Mouse (Mus musculus) heart, postnatal 14 days (tissue): ENCODE results near the gene Cstad. TPM values are rescaled to one million over a fixed set of nuclear protein-coding genes. Genes with fewer than 3 reads are reported as not detected.

Experiments
- DNase-seq, 2 experiments: peaks; one replicate each; pipeline ENCODE4 v3.0.0; 2021 to 2022
- intact Hi-C: fragments of 180-260 bp; cut with DNase I; formaldehyde crosslinking; loops from one replicate; pipeline ENCODE4 v1.15.1; 2025
- total RNA-seq, 2 experiments: library from RNA; stranded (reverse); gene quantifications; 2 replicates each; pipeline ENCODE4 v1.2.3; 2021

Cstad gene
- total RNA-seq, 2 experiments from 2014 or later: 1.8 to 3.9 TPM

- intact Hi-C loops: loop anchor here (2.0 kb wide), 1 partner anchor 152 kb away; no protein-coding TSS in a partner anchor
Measured at GRCm38 (mm10) chr2:30592951-30593350, 1.9 kb upstream of the Cstad start.

GRCm38 (mm10) chr2:30593636-30594310, 1.1 kb upstream of the Cstad start:
- DNase-seq: no peak
- intact Hi-C loops: loop anchor here (2.0 kb wide), 2 partner anchors 39 to 153 kb away; no protein-coding TSS in a partner anchor

More at GRCm38 (mm10) chr2:30592951-30593350, 1.9 kb upstream of the Cstad start:
- no peak for DNase-seq

DNA sequence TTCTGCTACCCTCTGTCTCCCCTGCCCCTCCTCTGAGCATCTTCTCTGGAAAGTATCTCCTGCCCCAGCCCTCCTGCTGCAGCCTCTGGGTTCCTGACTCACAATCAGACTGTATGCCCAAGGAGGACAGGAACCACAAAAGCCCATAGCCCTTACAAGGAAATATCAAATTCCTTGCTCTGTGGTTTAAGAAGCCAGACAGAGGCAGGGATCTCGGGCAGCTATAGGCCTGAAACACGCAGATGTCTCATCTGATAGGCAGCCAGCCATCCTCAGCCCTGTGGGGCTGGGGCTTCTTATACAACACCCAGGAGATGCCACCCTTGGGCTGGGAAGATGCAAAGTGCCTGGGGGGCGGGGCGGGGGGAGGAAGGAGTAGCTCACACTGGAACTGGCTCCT, 956 bp downstream of the Cstad start:
- DNase-seq: no peak
- intact Hi-C loops: loop anchor here (2.0 kb wide), 1 partner anchor 41 kb away; no protein-coding TSS in a partner anchor

GRCm38 (mm10) chr2:30599621-30600020, 4.8 kb downstream of the Cstad start:
- no peak for DNase-seq
- intact Hi-C loops: loop anchor here (2.0 kb wide), 1 partner anchor 127 kb away; no protein-coding TSS in a partner anchor

GRCm38 (mm10) chr2:30600291-30600690, 5.5 kb downstream of the Cstad start:
- intact Hi-C loops: no loop called here
- DNase-seq: peak; percentile 64 to 68

DNA sequence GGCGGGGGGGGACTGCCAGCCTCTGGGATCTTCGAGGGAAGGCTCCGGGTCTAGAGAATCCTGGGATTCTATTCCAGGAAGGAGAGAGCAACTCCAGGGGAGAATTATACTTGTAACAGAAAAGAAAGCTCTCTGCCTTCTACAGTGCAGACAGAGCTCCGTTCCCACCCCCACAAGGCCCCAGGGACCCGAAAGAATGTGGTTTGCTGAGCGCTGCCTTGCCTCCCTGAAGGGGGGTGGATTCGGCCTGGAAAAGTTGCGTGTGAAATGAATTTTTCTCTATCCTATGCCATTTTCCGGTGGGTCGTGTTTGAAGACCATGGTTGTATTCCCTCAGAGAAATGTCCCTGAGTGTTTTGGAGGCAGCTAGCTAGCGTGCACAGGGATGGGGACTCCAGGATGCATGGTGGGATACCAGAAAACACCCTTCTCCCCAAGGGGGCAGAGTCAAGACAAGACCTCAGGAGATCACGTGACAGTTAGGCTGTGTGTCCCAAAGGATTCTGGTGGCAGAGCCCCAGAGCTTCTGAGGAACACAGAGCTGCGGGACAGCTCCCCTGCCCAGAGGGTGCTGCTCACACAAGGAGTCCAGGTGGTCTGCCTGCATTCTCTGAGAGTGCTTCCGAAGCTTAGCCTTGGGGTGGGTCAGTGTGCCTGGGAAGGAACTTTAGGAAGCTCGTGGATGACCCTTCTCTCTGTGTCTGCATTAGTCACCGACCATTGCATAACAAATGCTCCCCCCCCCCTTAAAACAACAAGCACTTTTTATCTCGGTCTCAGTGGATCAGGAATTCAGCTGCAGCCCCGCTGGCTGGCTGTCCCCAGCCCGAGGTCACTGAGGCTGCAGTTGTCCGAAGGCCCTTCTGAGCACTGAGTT, 6.4 kb downstream of the Cstad start:
- intact Hi-C loops: no loop called here
- peak; percentile 77 to 81 for DNase-seq

- intact Hi-C loops: no loop called here
- no peak for DNase-seq
Measured at GRCm38 (mm10) chr2:30602451-30602850, 7.6 kb downstream of the Cstad start.

GRCm38 (mm10) chr2:30603731-30604130, 8.9 kb downstream of the Cstad start:
- intact Hi-C loops: no loop called here
- DNase-seq: no peak

- DNase-seq: peak; percentile 60 to 80
- intact Hi-C loops: loop anchor here (5.0 kb wide), 2 partner anchors 42 to 168 kb away; no protein-coding TSS in a partner anchor
Measured at GRCm38 (mm10) chr2:30604880-30605761, 10.3 kb downstream of the Cstad start.

- DNase-seq: peak in 1 of 2 experiments; percentile 35
- intact Hi-C loops: loop anchor here (5.0 kb wide), 2 partner anchors 42 to 168 kb away; no protein-coding TSS in a partner anchor
Measured at GRCm38 (mm10) chr2:30605762-30606051, 10.9 kb downstream of the Cstad start.

DNA sequence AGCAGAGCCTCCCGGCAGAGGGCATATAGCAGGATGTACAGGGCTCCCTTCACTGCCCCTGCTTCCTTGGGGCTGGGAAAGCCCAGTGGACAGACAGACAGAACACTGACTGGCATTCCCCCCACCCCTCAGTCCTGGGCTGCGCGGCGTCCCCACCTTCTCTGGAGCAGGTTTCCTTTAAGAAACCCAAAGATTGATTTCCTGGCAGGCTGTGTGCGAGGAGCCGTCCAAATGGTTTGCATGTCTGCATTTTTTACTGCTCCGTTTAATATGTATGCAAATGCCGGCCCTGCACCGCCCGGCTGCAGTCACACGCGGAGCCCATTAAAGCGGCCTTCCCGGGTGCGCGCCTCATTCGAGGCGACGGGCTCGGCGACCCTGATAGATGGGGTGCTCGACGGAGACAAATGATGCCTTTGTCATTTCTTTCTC, 11.8 kb downstream of the Cstad start:
- no peak for DNase-seq
- intact Hi-C loops: loop anchor here (5.0 kb wide), 2 partner anchors 41 to 169 kb away; no protein-coding TSS in a partner anchor

DNA sequence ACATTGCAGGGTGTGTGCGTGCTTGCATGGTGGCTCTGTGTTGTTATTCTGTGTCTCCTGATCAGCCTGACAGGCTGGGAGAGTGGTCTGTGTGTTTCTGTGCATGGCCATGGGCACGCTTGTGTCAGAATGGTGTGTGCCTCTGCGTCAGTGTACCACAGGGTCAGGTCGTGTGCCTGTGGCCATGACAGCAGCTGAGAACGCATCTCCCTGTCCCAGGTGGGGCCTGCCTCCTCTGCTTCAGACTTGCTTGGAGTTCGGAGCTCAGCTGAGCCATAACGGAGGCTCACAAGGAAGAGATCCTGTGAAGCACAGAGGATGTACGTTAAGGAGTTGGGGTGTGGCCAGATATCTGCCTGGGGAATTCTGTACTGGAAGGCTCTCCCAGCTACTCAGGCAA, 13.1 kb downstream of the Cstad start:
- intact Hi-C loops: loop anchor here (5.0 kb wide), 2 partner anchors 39 to 171 kb away; no protein-coding TSS in a partner anchor
- no peak for DNase-seq

GRCm38 (mm10) chr2:30608690-30609201, 13.9 kb downstream of the Cstad start:
- intact Hi-C loops: loop anchor here (5.0 kb wide), 2 partner anchors 39 to 171 kb away; no protein-coding TSS in a partner anchor
- no peak for DNase-seq

DNA sequence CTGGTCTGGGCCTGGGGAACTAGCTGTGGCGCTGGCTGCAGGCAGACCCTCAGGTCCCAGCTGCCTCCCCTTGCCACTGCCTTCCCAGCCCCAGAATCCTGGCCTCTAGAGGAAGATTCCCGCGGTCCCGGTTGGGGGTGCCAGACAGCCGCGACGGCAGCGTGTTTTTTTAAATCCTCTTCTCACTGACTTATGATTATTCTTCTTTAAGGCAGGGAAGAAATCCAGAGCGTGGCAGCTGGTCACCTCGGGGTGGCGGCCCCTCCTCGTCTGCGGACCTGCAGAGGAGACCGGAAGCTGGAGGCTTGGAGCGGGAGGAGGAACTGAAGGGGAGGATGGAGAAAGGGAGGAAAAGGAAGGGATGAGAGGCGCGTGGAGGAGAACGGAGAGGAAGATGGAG, 18.7 kb downstream of the Cstad start:
- peak; percentile 63 to 76 for DNase-seq
- intact Hi-C loops: loop anchor here (2.0 kb wide), 1 partner anchor 181 kb away; no protein-coding TSS in a partner anchor

DNA sequence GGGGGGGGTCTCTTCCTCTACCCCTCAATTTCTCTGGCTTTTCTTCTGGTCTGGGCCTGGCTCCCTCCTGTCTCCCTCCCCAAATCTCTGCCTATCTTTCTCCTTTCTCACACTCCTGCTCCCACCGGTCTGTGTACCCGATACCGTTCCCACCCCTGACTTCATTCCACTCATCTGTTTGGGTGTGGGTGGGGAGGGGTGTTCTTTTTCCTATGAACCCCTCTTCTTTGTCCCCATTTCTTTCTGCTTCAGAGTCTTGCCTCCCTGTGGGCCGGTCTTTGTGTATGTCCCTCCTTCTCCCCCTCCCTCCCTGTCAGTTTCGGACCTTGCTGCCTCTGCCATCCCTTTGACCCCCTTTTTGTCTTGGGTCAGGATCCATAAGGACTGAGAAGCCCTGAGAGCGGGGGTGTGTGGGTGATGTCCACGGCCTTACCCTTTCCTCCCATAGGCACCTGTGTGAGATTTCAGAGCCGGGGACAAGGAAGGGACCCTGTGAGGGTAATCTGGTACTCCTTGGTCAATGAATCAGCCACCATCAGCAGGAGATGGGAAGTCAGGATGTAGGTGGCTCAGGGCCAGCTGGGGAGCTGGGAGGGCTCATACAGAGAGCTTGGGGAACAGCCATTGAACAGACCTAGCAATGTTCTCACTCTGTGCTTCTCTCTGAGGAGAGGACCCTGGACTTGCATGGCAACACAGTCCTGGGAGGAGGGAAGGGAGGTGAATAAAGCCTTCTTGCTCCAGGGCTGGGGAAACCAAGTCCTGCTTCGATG, 19.5 kb downstream of the Cstad start:
- intact Hi-C loops: no loop called here
- DNase-seq: no peak

- no peak for DNase-seq
- intact Hi-C loops: loop anchor here (5.0 kb wide), 1 partner anchor 36 kb away; no protein-coding TSS in a partner anchor
Measured at GRCm38 (mm10) chr2:30615869-30616268, 21.0 kb downstream of the Cstad start.

DNA sequence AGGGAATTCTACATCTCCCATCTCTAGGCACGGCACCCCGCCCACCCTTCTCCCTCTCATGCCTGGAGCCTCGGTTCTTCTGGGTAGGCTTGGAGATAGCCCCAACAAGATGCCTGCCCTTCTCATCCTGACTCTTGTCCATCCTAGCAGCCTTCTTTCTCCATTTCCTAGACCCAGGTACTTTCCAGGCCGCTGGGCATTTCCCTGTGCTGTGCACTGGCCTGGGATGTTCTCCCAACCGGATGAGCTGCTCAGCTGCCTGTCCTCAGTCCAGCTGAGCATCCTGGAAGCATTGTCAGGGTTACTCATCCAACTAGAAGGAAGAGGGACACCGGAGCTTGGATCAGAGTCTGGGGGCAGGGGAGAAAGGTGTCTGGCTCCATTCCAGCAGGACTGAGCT, 21.6 kb downstream of the Cstad start:
- intact Hi-C loops: loop anchor here (5.0 kb wide), 1 partner anchor 36 kb away; no protein-coding TSS in a partner anchor
- DNase-seq: no peak

DNA sequence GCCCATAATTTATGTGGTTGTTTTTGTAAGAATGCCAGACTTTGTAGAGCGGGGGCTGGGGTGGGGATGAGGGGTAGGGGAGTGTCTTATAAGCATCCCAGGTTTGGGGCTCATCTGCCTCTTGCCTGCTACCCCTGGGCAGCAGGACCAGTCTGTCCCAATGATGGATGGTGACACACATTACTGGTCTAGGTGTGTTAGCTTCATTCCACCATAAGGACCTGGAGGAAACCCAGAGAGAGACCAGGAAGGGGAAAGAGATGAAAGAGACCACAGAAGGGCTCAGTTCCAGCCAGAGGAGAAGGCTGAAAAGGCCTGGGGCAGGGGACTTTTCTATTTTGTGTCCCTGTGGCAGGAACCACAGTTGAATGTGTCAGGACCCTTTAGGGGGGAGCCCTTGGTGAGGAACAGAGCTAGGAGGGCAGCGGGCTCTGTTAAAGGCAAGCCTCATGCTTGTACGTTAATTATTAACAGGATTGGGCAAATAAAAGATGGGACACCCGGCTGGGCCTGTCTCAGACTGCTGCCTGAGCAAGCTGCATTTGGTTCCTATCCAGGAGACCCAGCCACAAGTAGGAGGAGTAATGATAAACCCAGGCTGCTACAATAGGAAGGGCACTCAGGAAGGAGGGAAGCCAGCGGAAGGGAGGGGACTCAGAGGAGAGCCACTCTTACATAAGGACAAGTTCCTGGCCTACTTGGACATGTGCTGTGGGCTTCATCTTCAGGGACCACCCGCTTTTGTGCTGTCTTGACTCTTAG, 23.8 kb downstream of the Cstad start:
- intact Hi-C loops: loop anchor here (5.0 kb wide), 1 partner anchor 34 kb away; no protein-coding TSS in a partner anchor
- peak; percentile 32 to 49 for DNase-seq
